Mouse (Mus musculus) MEL (cell line): ENCODE data around the gene BC051019.

Experiments used
- CTCF ChIP-seq, 3 experiments: IDR thresholded peaks in 2 of 3; conservative IDR thresholded peaks in 1 of 3; 2 replicates each; pipeline ENCODE4 v1.5.1; 2011 to 2012; ENCODE audit warnings: low read length in 3 of 3, low read depth in 2 of 3, mild to moderate bottlenecking in 2 of 3, improper control_type of control experiment in 1 of 3, inconsistent platforms in 1 of 3, mixed read lengths in 1 of 3, moderate library complexity in 1 of 3; ENCODE audit not compliant: control insufficient read depth in 1 of 3, insufficient read depth in 1 of 3, poor library complexity in 1 of 3, severe bottlenecking in 1 of 3
- E2F4 ChIP-seq: IDR thresholded peaks from 2 replicates; pipeline ENCODE4 v1.6.1; 2011; ENCODE audit warnings: low read depth, low read length, improper control_type of control experiment, borderline replicate concordance
- ETS1 ChIP-seq: IDR thresholded peaks from 2 replicates; pipeline ENCODE4 v1.6.1; 2012; ENCODE audit warnings: low read depth, mild to moderate bottlenecking, inconsistent platforms, low read length, improper control_type of control experiment, moderate library complexity
- MAX ChIP-seq: IDR thresholded peaks from 2 replicates; pipeline ENCODE4 v1.6.1; 2011; ENCODE audit warnings: low read length, improper control_type of control experiment
- MEF2A ChIP-seq: IDR thresholded peaks from 2 replicates; pipeline ENCODE4 v1.6.1; 2014; ENCODE audit warnings: low read depth, mild to moderate bottlenecking, inconsistent platforms, low read length, improper control_type of control experiment; ENCODE audit not compliant: poor library complexity, insufficient replicate concordance, severe bottlenecking; ENCODE audit errors: extremely low read depth
- POLR2A ChIP-seq, 2 experiments: IDR thresholded peaks; 2 replicates each; pipeline ENCODE4 v1.6.1; 2011 to 2012; ENCODE audit warnings: low read length in 2 of 2, mild to moderate bottlenecking in 2 of 2, control low read depth in 1 of 2, improper control_type of control experiment in 1 of 2, low read depth in 1 of 2, moderate library complexity in 1 of 2; ENCODE audit not compliant: control insufficient read depth in 1 of 2, insufficient read depth in 1 of 2, poor library complexity in 1 of 2
- POLR2AphosphoS2 ChIP-seq: IDR thresholded peaks from 2 replicates; pipeline ENCODE4 v1.6.1; 2011; ENCODE audit warnings: low read length, improper control_type of control experiment
- POLR2AphosphoS5 ChIP-seq: IDR thresholded peaks from 2 replicates; pipeline ENCODE4 v1.6.1; 2012; ENCODE audit warnings: low read depth, borderline replicate concordance, mild to moderate bottlenecking, inconsistent platforms, low read length, moderate library complexity, mixed read lengths
- TAL1 ChIP-seq: IDR thresholded peaks from 2 replicates; pipeline ENCODE4 v1.6.1; 2012; ENCODE audit warnings: mild to moderate bottlenecking, inconsistent platforms, low read length, moderate library complexity, mixed read lengths
- TCF12 ChIP-seq: IDR thresholded peaks from 2 replicates; pipeline ENCODE4 v1.6.1; 2014; ENCODE audit warnings: low read depth, mild to moderate bottlenecking, inconsistent platforms, low read length, improper control_type of control experiment, moderate library complexity
- USF1 ChIP-seq: IDR thresholded peaks from 2 replicates; pipeline ENCODE4 v1.6.1; 2014; ENCODE audit warnings: low read depth, mild to moderate bottlenecking, inconsistent platforms, low read length, improper control_type of control experiment, moderate library complexity

- TF ChIP-seq POLR2A (IDR thresholded peaks at IDR 0.05; ENCODE audit: control insufficient read depth in 1 of 2, insufficient read depth in 1 of 2, low read depth in 1 of 2, low read length in 2 of 2, poor library complexity in 1 of 2) = no peak
- TF ChIP-seq MAX = no peak
- TF ChIP-seq POLR2AphosphoS5 = no peak
- no peak for TF ChIP-seq USF1
- TF ChIP-seq POLR2AphosphoS2 = no peak
- no peak for TF ChIP-seq E2F4
- no peak for TF ChIP-seq TCF12
- TF ChIP-seq CTCF (IDR thresholded peaks at IDR 0.05 in 2 of 3, conservative IDR thresholded peaks at IDR 0.05 in 1 of 3; ENCODE audit: control insufficient read depth in 1 of 3, insufficient read depth in 1 of 3, low read depth in 2 of 3, low read length in 3 of 3, poor library complexity in 1 of 3, severe bottlenecking in 1 of 3) = no peak
- TF ChIP-seq TAL1 = no peak
- no peak for TF ChIP-seq ETS1
- TF ChIP-seq MEF2A = no peak
Observed at GRCm38 (mm10) chr7:109702721-109703120, 20.9 kb downstream of the BC051019 start.
